Mouse (Mus musculus) kidney, adult 9 months (tissue): Measurements from ENCODE around the gene Ccdc148.

Source experiments
- DNase-seq: peaks from one replicate; pipeline ENCODE4 v3.0.0; 2022

Ccdc148 gene

DNA sequence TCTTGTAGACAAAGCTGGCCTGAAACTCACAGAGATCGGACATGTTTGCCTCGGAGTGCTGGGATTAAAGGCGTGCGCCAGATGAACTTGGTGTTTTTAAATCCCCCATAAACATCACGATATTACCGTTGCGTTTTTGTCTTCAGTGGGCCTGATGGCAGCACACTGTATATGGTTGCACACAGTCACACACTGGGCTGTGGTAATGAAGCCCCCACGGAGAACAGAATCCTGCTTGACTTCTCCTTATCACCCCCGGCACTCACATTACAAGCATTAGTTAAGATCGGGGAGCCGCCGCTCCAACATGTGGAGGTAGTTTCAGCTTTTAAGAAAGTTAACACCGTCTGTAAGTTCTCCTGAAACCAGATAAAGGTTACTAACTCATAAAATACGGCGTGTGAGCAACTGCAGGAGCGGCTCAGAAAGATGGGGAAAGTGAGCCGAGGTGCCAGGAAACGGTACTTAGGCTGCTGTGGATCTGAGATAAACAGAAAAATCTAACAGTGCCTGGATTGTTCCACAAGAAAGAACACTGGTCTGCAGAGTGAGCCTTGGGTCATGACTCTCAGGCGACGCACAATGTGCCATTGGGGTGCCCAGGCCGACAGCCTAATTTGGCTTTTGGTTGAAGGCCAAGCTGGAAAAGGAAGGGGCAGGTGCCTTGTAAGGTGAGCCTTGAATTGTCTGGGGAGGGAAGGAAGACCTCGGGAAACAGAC is 117.0 kb downstream of the Ccdc148 start:
- DNase-seq = peak; percentile 11

- no peak for DNase-seq
These were observed 117.9 kb downstream of the Ccdc148 start for GRCm38 (mm10) chr2:59042616-59043015.

DNA sequence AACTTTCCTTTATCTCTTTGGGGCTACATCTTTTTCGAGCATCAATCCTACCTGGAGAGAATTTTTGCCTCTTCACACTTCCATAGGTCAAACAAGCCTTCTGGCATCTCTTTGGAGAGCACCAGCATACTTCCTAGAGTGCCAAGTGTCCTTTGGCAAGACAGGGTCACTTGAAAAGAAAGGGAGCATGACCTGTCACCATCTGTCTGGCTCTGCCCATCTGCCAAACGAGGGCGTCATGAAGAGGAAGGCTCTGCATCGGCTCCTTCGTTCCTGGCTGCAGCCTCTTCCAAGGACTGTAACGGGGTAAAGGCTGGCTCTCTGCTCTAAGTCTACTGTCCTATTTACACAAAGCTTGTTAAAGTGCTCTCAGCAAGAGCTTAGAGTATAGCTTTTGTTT is 124.0 kb downstream of the Ccdc148 start:
- peak; percentile 11 for DNase-seq

GRCm38 (mm10) chr2:59035206-59035605 is 125.3 kb downstream of the Ccdc148 start:
- DNase-seq = peak; percentile 58

DNA sequence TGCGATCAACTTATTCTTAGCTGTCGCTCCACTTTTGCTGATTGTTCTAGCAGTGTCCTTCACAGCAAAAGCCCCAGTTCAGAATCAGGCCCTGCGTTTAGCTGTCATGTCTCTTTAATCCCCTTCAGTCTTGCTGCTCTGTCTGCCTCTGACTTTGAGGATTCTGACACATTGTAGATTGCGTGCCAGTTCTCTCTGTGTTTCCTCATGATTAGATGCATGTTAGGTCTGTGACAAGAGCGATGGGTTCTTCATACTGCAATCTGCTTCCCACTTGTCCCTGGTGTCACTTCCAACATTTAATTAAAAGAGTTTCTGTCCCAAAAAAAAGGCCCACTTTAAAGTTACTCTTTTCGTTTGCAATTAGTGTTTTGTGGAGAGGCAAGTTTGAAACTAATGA is 126.2 kb downstream of the Ccdc148 start:
- DNase-seq = no peak

DNA sequence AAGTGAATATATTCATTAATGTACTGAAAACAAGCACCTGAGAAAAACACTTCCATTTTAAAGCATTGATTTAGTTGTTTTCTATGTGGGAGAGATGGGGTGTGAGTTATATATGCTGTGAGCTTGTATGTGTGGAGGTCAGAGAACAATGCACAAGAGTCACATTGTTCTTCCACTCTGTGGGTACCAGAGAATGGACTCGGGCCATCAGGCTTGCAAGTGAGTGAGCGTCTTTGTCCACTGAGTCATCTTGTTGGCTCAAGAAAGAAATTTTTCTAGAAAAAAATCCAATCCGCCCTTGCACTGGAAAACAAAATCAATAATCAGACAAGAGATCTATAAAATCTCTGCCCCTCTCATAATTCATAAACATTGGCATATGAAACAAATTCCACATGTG is 135.9 kb downstream of the Ccdc148 start:
- no peak for DNase-seq

DNA sequence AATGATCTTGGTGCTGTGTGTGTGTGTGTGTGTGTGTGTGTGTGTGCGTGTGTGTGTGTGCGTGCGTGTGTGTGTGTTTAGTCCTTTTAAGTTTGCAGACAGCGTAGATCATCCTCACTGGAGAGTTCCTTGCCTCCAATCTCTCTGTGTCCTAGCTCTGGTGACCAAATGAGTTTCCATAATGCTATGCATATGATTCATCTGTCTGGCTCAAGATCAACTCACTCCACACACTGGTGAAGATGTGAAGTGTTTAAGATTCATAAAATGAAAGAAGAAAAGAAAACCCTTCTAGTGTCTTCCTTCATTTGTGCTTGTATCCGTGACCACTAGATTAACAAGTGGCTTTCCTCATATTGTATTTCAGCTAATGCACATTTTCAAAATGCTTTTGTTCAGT is 153.1 kb downstream of the Ccdc148 start:
- no peak for DNase-seq

- DNase-seq = peak; percentile 68
These were observed 153.7 kb downstream of the Ccdc148 start for GRCm38 (mm10) chr2:59006567-59007340.

DNA sequence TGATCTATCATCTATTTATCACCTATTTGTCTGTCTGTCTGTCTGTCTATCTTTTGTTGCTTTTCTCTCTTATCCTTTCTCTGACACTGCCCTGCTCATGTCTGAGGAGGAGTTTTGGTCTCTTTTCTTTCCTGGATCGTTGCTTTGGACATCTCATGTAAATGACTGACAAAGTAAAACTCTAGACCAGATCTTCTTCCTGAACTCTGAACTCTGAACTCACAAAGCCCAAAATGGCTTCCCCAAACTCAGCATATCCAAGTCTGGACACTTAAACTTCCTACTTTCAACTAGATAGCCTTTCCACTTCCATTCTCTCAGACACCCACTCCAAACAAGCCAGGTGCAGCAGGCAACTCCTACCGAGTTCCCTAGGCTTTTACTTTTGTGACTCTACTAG is 163.3 kb downstream of the Ccdc148 start:
- DNase-seq = peak; percentile 61

DNA sequence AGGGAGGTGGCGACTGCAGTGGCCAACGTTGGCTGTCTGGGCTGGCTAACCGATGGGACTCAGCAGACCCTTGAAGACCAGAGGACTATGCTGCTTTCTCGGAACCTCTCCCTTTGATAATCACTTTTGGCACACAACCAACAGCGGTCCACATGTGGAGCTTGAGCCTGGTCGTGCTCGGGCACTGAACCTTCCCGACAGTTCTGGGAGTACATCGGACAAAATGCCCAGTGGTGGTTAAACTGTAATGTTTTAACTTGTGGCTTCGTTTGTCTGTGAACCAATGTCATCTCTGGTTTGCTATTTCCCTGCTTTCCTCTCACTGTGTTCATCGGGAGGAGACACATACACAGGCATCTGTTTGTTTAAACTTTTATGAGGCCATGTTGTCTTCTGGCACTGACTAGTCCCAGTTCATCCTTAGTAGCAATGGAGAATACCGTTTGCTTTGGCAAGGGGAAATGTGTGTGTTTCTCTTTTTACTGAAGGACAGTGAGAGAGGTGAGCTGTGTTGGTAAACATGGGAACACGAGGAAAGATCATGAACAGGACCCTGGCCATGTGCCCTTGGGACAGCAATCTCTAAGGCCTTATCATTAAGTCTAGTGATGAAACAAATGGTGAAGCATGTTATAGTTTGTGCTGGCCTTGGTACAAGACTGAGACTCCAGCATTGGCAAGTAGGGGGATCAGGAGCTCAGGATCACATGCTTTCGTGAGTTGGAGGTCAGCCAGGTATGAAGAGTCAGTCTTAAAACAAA is 167.9 kb downstream of the Ccdc148 start:
- peak; percentile 93 for DNase-seq

- DNase-seq = no peak
These were observed 182.4 kb downstream of the Ccdc148 start for GRCm38 (mm10) chr2:58978095-58978494.

DNA sequence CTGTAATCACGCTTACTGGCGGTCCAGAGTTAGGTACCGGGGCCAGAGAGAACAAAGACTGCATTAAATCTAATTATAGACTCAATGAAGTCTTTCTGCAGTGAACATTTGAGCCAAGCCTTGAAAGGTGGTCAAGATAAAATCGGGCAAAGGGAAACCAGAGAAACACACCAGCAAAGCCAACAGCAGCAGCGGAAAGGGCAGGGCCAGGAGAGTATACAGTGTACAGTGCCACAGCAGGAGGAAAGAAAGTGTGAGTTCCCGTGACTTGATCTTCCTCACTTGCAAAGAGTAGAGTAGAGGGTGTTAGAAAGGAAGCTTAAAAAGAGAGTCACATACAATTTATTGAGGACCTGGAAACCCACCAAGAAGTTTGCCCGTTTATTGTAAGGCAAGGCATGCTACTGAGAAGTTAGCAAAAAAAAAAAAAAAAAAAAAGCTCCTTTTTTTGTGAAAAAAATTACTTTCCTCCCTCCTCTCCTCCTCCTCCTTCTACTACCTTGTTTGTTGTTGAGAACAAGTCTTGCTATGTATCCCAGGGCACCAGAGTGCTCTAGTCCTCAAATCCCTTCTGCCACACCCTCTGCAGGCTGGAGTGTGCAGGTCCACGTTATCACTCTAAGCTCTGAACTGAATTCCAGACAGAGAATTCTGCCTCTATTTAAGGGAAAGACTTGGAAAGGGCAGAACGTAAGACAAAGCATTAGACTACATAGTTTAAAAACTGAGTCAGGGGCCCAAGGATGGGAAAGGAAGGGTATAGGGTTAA is 188.8 kb downstream of the Ccdc148 start:
- no peak for DNase-seq

- no peak for DNase-seq
These were observed 203.6 kb downstream of the Ccdc148 start for GRCm38 (mm10) chr2:58956770-58957300.

DNA sequence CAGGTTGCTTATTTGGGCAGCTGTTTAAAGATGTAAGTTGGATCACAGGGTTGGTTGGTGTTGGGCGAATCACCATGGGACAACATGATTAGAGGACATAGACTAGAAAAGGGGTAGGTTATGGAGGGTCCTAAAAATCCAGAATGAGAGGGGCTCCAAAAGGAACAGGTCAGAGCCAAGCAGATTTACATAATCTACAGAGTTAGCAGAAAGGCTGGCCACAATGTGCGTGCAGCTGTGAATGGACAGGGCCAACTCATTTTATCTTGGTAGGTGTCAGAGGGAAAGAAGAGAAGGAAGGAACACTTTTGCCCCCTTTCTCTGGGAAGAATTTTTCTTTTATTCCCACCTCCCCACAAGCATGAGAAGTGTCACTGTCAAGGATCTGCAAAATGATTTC is 204.1 kb downstream of the Ccdc148 start:
- DNase-seq = no peak

DNA sequence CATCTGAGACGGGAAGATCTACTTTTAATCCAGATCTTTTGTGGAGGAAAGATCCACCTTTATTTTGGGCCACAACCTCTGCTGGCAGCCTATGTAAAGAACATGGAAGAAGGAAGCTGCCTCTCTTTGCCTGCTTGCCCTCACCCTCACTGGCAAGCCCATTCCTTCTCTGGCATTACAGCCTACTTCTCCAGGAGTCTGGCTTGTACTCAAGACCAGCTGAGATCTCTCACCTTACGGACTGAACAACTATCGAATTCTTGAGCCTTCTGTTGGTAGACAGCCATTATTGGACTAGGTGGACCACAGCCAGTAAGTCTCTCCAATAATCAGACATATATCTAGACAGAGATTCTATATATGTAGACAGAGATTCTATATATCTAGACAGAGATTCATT is 208.4 kb downstream of the Ccdc148 start:
- DNase-seq = no peak

DNA sequence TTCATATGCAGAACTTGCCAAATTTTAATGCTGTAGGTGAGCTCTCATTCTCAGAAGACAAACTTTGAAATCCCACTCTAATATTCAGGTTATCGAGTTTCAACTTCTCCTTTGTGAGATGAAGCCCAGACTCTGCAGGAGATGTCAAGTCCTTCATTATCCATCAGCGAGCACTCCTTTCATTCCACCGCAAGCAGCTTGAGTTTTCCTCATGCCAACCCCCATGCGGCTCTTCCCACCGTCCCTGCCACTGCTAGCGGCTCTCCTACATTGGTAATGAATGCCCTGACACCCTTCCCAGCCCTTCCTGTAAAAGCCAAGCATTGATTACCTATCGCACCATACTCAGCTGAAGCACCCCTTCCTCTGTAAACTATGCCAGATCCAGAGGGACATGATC is 211.7 kb downstream of the Ccdc148 start:
- DNase-seq = no peak

DNA sequence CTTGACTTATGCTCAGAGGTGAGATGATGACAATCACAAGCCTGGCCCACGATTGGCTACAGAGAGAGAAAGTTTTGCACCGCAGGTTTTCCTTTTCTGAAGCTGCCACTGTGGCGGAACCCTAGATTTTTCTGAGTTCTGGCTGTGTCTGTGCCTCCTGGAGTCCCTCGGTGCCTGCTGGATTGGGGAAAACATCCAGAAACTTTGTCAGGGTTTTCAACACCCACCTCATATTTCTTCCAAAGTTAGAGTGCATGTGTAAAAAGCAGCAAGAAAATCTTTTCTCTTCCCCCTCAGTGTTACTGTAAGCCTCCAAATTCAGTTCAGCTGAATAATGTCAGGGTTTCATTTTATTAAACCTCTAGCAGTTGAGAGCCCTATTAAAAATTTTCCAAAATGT is 219.1 kb downstream of the Ccdc148 start:
- no peak for DNase-seq

DNA sequence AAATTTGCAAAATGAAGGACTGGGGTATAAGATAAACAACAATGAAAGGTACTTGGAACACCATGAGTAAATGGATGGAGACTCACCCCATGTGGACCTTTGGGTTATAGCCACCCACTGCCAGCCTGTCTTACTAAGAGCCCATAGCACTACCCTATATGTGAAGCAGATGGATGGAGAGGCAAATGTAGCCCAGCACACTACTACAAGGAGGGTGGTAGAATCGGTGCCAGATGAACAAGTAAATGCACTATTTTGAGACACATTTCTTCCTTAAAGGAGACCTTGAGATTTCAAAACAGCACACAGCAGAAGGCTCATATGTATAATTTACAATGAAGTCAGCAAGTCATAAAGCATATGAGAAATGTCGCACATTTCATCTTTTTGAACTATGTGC is 234.9 kb downstream of the Ccdc148 start:
- no peak for DNase-seq

DNA sequence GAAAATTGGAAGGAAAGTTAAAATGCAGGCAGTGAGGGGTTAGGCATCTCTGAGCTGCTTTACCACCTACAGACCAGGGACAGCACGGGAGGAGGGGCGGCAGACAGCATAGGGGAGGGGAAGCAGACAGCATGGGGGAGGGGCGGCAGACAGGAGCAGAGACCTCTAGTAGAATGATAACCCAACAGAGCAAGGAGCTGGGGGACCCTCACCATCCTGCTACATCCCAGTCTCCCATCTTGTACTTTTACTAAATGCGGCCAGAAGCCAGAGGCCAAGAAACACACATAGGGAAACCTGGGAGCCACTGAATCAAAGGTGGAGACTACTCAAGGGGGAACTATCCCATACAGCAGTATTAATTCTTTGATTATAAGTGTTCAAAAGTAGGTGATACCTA is 242.1 kb downstream of the Ccdc148 start:
- DNase-seq = no peak

DNA sequence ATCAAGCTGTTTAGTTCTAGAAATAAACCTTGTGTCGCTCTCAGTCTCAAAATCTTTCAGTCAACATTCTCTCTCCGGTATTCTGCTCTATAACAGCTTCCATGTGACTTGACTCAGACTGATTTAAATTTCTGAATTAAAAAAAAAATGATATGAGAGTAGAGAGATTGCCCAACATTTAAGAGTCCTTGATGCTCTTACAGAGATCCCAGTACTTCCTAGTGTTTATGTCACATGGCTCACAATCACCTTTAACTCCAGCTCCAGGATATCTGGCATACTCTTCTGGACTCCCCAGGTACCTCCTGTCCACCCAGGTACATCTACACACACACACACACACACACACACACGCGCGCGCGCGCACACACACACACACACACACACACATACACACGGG is 248.1 kb downstream of the Ccdc148 start:
- DNase-seq = no peak

DNA sequence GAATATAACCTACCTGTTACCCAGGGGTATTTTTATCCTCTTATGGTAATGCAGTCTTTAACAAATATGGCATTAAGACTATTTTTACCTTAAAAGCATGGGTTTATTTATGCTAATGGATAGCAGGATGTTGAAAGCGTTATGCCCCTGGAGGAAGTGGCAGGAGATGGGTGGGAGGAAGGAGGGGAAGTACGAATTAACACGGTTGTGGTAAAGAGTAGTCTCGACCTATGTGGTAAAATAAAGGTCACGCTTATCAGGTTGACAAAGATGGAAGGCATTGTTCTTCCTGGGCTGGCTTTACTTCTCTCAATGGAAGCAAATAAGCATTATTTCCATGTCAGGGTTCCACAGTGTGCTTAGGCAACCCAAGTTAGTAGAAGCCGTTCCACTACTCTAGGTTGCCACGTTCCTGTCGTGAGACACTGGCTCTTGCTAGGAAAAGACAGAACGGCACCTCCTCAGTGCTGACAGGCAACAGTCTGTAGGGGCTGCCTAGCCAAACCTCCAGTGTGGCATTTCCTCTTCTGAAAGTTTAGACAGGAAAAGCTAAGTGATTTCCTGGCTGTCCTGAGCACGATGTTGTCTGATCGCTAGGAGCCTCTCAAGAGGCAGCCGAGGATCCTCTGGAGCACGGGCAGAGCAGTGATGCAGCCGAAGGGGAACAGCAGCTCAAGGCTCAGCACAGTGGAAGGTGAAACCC is 253.5 kb downstream of the Ccdc148 start:
- no peak for DNase-seq

DNA sequence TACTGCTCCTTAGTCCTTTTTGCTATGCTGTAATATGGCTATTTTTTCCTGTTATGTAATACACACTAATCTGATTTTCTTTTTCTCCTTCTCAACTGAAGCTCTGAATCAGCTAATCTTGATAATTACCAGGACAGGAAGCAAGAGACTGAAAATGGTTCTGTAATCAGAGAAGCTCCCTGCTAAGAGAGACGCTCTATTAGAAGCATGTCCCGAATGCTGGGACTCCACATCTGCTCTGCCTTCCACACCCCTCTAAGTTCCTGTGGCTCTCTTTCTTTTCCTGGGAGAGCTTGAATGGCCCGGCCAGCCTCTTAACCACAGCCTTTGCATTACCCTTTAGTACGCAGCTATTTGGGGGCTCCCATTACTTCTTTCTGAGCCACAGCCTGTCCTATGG is 255.4 kb downstream of the Ccdc148 start:
- DNase-seq = no peak
